Mouse (Mus musculus): Measurements from ENCODE around the gene Fam69b. TPM values are rescaled to one million over a fixed set of nuclear protein-coding genes. Genes with fewer than 3 reads are reported as not detected.

The Fam69b gene
- total RNA-seq, 4 experiments from 2014 or later = 9.1 to 11.9 (median 10.4) TPM

DNA sequence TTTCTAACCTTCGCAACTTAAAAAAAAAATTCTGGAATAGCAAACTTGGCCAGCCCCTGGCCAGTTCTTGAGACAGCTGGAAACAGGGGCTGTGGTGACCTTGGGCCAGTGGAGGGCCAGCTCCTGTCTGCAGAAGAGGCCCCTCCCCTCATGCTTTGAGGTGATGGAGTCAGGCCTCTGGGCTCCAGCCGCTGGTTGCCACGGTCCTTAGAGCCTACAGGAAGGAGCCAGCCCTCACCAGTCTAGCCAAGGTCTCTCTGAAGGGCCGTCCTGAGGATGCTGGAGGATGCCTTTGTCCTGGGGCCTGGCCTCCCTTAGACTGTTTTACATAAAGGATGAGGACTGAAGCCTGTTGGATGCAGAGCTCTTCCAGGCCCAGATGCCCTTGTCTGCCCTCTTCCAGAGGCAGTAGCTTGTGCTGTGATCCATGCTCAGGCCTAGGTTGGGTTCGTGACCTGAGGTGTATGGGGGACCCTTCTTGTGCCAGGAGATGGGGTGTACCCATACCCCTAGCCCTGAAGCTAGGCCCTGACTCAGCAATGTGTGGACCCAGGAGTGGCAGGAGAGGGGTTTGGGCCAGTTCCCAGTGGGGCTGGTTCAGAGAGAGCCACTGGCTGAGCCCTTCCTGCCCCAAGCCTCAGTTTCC is 658 bp downstream of the Fam69b start:
- no peak for DNase-seq

DNA sequence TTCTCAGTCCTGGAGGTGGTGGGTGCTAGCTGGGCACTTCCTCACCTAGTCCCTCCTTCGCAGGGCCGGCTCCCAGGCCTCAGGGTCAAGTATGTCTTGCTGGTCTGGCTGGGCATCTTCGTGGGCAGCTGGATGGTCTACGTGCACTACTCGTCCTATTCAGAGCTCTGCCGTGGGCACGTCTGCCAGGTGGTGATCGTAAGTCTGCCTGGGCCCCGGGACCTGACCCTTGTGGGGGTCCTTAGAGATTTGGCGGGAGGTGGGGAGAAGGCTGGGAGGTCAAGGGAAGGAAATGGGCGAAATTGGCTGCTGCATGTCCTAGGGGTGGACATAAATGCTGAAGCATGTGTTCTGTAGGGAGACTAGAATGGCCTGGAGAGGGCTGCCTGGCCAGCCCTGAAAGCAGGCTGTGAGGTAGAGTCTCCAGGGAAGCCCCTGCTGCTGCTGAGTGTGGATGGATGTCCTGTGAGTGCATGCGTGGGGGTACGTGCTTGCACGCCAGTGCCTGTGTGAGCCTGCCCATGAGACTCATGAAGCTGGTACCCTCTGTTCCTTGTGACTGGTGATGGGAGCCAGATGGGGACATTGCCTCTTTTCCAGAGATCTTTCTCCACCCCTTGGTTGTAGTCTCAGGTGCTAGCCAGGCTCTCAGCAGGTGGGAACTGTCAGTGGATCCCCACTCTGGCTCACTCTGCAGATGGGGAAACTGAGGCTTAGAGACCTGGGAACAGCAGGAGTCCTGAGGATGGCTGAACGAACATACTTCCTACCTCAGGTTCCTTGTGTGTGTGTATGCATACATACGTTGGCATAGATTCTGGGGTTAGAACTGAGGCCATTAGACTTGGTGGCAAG is 4.5 kb downstream of the Fam69b start:
- DNase-seq = no peak

DNA sequence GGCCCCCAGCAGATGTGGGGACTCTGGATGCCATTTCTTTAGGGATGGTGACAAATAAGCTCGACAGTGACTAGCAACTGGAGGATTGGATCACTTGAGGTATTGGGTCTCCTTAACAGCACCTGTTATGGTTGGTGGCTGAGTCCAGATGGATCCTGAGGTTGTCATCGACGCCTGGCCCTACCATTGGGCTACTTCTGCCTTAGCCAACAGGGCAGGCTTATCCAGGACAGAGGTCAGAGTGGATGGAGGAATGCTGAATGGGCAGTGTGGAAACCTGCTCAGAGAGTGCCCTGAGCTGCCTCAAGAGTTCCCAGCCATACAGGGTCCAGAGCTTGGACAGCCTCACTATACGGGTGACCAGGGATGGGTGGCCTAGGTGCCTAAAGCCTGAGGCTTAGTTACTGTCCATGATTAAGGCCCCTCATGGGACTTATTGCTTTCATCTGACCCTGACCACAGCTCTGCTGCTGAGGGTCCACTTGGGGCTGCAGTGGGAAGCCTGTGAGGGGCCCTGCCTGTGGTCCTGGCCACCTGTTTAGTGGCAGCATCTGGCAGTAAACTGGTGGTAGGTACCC is 5.8 kb downstream of the Fam69b start:
- no peak for DNase-seq

DNA sequence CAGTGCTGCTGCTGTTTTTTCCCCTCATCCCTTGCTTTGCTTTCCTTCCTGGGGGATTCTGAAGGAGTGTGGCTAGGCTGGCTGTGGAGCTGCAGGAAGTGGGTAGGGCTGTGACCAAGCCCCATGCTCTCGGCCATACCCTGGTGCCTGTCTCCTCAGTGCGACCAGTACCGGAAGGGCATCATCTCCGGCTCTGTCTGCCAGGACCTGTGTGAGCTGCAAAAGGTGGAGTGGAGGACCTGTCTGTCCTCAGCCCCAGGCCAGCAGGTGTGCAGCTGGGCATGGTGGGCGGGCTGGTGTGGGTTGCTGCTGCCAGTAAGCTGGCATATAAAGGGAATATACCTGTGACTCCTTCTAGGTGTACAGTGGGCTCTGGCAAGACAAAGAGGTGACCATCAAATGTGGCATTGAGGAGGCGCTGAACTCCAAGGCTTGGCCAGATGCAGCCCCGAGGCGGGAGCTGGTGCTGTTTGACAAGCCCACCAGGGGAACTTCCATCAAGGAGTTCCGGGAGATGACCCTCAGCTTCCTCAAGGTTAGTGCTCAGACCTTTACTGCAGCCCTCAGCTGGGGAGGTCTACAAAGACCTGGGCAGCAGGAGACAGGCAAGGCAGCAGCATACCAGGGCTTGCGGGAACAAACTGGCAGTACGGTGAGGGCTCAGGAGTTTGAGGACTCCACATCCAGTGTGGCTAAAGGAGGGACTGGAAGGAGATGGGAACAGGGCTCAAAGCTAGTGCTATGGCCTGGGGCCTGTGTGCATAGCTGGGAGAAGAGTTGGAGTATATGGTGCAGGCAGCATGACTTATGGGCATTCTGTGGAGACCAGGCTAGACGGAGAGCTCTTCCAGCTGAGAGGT is 6.6 kb downstream of the Fam69b start:
- no peak for DNase-seq

DNA sequence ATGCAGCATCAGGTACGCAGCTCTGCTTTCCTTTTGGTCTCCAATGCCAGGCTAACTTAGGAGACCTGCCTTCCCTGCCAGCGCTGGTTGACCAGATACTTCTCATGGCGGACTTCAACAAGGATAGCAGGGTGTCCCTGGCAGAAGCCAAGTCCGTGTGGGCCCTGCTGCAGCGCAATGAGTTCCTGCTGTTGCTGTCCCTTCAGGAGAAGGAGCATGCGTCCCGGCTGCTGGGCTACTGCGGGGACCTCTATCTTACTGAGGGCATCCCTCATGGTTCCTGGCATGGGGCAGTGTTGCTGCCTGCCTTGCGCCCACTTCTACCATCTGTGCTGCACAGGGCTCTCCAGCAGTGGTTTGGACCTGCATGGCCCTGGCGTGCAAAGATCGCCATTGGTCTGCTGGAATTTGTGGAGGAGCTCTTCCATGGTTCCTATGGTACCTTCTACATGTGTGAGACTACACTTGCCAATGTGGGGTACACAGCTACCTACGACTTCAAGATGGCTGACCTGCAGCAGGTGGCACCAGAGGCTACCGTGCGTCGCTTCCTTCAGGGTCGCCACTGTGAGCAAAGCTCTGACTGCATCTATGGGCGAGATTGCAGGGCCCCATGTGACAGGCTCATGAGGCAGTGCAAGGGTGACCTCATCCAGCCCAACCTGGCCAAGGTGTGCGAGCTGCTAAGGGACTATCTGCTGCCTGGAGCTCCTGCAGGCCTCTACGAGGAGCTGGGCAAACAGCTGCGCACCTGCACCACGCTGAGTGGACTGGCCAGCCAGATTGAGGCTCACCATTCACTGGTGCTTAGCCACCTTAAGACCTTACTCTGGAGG is 7.5 kb downstream of the Fam69b start:
- DNase-seq = no peak

DNA sequence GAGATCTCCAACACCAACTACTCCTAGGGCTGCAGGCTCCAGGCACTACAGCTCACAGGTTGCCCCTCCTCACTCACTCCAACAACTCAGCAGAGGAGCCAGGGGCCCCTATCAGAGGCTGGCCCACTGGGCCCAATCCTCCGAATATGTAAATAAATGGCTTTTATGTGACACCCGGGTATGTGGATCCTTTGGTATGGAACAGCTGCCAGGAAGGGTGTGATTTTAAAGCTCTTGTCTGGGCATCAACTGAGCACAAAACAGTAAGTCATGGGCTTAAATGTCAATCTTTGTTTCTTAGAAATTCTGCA is 8.0 kb downstream of the Fam69b start:
- no peak for DNase-seq

DNA sequence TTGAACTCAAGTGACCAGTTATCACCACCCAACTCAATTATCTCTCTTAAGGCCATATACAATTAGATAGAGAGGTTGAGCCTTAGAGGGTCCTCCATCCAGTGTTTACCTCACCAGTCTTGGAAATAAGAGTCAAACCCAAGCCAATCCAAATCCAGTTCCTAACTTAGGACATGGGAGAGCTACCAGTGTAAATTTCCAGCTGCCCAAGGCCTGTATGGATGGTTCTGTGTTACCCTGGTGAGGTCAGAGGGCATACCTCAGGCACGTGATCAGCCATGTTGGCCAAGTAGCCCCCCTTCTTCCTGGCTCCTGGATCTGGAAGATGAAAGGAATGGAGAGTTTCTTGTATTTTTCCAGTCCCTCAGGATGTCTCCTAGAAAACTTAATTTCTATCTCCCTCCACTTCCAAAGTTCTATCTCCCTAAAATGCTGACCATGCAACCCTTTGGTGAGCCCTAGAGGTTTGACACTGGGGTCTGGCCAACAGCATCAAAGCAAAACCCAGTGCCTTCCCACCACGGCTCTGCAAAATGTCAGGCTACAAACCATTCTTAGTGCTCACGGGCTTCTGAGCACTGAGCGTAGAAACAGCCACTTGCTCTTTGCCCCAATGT is 9.2 kb downstream of the Fam69b start:
- DNase-seq = no peak

DNA sequence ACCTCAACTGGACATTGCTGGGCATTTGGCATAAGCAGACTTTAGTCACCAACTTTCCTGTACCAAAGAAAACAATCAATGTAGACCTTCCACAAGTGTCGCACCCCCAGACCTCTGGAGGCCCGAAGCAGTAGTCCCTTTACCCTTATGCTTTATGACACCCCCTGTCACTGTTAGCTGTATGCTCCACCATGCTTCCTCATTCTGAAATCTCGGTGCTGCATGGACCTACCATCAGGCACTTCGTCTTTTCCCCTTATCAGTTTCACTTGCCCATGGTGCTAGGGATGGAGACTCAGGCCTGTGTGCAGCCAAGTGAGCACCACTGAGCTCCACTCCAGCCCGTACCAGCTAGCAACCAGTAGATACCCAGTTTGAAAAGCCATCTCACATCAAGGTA is 9.8 kb downstream of the Fam69b start:
- DNase-seq = no peak

DNA sequence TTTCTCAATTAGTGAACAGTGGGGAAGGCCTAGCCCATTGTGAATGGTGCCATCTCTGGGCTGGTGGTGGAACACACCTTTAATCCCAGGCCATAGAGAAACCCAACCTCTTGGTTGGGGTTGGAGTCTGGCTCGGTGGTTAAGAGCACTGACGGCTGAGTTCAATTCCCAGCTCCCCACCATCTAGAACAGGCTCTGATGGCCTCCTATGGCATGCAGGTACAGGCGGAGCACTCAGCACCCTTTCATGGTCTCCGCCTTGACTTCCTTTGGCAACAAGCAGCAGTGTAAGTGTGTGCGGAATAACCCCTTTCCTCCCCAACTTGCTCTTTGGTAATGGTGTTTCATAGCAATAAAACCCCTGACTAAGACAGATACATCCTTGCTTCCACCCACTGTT is 10.3 kb downstream of the Fam69b start:
- no peak for DNase-seq

DNA sequence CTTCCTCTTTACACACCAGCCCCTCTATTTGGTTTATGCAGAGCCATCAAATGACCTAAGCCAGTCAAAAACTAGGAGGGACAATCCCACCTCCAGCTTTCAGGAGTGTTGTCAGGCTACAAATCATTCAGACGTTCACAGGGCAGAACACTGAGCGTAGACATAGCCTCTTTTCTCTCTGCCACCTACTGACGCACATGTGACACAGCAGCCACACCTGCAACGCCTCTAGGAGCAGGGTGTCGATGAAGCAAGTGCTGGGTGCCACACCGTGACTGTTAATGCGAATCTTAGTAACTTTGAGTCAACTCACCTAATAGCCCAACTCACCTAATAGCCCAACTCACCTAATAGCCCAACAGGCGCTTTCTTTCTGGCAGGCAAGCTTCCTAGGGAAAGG is 10.8 kb downstream of the Fam69b start:
- no peak for DNase-seq

DNA sequence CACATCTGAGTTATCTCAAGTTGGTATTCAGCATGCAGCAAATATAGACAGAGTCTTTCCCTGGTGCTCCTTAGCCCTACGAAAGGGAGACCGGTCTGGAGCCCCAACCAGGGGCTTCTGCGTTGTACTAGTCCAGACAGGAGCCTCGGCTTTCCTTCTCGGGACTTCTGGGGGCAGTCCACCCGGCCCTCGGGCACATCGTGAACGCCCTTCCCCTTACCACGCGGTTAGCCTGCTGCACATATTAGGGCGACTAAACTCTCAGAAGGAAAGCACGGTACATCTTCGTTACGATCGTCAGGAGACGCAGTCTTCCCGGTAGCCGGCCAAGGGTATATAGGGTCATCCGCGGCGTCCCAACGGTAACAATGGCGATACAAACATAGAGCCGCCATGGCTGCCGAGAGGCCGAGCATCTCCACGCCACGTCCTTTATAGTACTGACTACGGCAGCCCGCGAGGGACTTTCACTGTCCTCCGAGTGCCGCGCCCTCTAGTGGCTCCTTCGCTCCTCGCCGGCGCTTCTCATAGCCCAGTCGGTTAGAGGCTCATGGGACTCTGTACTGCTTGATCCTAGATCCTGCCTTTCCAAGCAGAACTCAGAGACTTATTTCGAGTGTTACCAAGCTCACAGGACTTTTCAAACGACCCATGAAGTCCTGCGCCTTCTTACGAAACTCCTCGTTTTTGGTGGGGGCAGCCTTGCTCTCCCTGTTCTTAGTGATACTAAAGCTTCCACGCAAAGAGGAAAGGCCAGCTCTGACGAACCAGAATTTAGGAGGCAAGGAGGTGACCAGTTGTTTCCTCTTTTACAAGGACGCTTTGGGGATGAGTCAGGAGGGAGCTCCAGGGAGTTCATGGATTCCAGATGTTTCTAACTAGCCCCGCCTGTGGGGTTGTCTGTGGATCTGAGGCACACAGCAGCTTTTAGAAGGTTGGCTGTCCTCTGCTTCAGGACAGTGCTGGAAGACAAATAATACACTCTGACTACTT is 11.9 kb downstream of the Fam69b start:
- DNase-seq = peak; percentile 90

DNA sequence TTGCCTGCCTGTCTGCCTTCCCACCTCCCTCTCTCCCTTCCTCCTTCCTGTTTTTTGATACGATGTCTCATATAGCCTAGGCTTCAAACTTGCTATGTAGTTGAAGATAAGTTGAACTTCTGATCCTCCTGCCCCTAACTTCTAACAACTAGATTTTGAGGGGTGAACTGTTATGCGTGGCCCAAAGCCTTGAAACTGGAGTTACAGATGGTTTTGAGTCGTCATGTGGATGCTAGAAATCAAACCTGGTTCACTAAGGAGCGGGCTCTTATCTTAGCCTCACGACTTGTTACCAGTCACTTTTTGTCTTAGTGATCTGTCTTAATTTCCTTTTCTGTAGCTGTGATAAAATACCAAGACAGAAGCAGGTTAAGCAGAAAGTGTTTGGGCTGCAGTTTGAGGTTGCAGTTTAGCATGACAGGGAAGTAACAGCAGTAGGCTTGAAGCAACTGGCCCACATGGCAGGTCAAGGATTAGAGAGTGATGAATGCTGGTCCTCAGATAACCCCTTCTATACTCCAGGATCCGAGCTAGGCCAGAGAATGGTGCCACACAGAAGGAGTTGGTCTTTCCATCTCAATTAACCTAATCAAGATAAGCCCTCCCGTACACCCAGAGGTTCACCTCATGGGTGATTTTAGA is 12.9 kb downstream of the Fam69b start:
- no peak for DNase-seq

DNA sequence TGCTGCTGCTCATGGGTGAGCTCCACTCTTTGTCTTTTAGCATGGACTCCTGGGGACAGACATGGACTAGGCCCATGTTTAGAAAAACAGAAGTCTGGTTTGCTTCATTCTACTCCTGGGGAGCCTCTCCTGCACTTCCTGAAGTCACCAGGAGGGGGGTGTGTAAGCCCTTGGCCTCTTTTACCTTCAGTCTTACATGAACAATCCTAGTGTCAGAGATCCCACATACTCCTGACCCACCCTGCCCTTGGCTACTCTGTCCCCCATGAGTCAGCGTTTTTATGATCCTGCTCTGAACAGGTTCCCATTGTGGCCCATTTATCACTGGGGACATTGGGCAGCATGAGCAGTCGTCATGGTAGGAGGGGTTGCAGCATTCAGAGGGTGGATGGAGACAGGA is 15.7 kb downstream of the Fam69b start:
- no peak for DNase-seq

DNA sequence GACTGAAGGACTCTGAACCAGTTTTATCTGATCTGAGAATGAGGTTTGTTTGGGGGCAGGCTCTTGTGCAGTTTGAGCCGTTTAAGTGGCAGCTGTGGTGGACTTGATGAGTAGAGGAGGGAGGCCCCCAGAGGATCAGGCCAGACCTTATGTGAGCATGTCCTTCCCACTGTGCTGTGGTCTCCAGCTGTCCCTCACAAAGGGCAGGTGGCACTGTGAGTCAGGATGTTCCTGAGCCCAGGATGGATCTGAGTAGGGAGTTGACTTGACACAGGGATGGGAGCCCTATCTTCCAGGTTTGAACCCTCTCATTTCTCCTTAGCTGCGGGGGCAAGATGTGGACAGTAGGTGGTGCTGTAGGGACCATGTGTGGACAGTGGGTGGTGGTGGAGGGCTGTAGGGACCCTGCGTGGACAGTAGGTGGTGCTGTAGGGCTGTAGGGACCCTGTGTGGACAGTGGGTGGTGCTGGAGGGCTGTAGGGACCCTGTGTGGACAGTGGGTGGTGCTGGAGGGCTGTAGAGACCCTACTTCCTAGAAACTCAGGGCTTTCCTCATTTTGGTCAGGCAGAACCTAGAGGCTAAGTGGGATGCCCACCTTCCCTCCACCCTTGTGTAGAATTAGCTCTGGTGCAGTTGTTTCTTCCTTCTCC is 18.5 kb downstream of the Fam69b start:
- DNase-seq = peak; percentile 64

DNA sequence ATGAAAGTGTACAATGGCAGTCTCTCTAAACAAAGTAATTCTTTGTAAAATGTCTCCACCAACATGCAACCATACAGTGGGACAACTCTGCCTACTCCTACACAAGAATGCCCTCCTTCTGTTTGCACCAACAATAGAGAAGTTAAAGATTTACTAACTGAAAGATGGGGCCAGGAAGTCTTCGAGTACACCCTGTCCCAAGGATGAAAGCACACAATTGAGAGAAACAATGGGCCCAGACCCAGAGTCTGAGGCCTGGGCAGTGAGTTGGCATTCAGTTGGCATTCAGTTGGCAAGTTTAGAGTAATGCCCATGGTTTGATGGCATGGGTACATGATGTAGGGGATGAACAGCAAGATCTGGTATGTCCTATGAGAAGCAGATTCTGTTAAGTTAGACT is 26.4 kb downstream of the Fam69b start:
- no peak for DNase-seq

DNA sequence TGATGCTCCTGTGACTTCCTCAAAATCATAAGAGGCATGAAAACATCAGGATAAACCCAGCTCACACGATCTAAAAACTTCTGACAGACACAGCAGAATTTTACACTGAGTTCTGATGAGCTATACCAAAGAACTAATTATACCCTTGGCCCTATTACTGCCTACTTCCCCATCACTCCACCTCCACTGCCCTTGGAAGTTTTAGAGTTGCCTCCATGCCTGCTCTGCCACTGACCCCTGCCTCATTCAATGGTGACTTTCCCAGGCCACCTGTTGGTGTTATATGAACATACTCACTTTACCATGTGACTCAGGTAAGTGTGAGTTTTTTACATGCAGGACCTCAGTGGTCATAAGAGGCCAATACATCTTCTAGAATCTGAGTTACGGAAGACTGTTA is 29.2 kb downstream of the Fam69b start:
- DNase-seq = no peak

DNA sequence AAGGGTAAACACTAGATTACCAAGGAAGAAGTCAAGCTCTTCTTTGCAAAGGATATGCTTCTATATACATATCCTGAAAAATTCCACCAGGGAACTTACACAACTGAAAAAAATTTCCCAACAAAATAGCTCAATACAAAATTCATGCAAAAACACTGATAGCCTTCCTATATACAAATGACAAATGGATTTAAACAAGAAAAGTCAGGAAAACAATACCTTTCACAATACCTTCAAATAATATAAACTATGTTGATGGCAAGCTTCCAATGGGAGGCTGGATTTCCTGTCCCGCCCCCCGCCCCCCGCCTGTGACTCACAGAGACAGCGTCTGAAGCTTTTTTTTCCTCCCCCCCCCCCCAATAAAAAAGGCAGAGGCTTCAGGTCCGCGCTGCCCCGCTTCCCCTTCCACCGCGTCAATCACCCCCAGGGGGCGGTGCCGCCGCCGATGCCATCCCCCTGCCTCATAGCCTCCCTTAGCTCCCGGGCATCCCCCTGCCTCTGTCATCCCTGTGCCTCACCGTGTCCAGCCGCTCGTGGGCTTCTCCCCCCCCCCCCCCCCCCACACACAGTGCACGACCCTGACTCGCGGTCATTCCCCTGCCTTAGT is 33.0 kb downstream of the Fam69b start:
- DNase-seq = no peak

DNA sequence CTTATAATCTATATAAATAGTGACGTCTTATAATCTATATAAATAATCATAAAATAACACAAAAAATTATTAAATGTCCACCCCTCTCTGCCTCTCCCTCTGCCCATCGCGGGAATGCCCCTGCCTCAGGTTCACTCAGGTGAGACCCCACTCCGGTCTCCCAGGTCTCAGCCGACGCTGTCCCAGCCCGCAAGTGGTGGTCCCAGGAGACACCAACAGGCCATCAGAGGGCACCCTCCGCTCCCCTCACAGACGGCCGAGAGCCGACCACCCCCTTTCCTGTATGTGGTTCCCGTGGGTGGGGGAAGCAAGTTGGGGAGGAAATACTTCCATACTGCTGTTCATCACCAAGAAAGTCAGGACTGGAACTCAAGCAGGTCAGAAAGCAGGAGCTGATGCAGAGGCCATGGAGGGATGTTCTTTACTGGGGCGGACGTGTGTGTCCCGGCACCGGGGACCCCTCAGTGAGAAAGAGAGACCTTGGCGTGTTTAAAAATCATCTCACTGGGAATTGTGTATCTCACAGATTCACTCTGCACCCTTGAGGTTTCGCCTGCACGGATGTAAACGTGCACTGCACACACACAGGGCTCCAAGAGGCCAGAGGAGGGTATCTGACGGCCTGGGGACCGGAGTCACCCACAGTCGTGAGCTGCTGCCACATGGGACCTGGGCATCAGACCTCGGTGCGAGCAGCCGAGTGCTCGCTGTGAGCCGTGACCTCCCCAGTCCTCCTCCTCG is 33.7 kb downstream of the Fam69b start:
- DNase-seq = no peak

All from adrenal gland, adult 8-10 months (tissue).